Mouse (Mus musculus) heart, postnatal 14 days (tissue): ENCODE results near the gene Defa20. TPM values are rescaled to one million over a fixed set of nuclear protein-coding genes. Genes with fewer than 3 reads are reported as not detected.
"Not testable (repeated sequence)": the region's sequence is repeated elsewhere in the genome, so short reads cannot be mapped to it uniquely, and the experiment has no call there.

ENCODE experiments used
- DNase-seq, 2 experiments: peaks; one replicate each; pipeline ENCODE4 v3.0.0; 2021 to 2022
- intact Hi-C: fragments of 180-260 bp; cut with DNase I; formaldehyde crosslinking; loops from one replicate; pipeline ENCODE4 v1.15.1; 2025
- long read RNA-seq, 2 experiments: library from polyadenylated mRNA; stranded (forward); transcript quantifications; one replicate each; pipeline ENCODE4 v2.0.0; 2021
- total RNA-seq, 2 experiments: library from RNA; stranded (reverse); gene quantifications; 2 replicates each; pipeline ENCODE4 v1.2.3; 2021

Defa20 gene
- not detected for total RNA-seq
- long read RNA-seq, experiment 1, result 0 reads
- long read RNA-seq, experiment 2, result 0 reads

GRCm38 (mm10) chr8:21508958-21509357 is at the start of gene Defa20:
TSS of gene Defa20 (plus strand) at chr8:21509258.
- DNase-seq, intact Hi-C loops: not testable (repeated sequence)

- DNase-seq, intact Hi-C loops: not testable (repeated sequence)
These were observed 19.7 kb downstream of the Defa20 start, which contains the start of gene Defa32 for GRCm38 (mm10) chr8:21528732-21529131. TSS of gene Defa32 (plus strand) at chr8:21529032.

Other genes starting within 250 kb of the Defa20 start
- not detected for gene Defa27, start 193.7 kb upstream of the Defa20 start, total RNA-seq
- not detected for gene Defa29, start 182.2 kb upstream of the Defa20 start, total RNA-seq
- not detected for gene Defa2, start 130.7 kb upstream of the Defa20 start, total RNA-seq
- gene Defa33, start 117.4 kb upstream of the Defa20 start, total RNA-seq, result not detected
- not detected for gene Defa36, start 81.8 kb upstream of the Defa20 start, total RNA-seq
- gene Gm7849, start 52.7 kb upstream of the Defa20 start, total RNA-seq, result not detected
- not detected for gene Defa32, start 19.8 kb downstream of the Defa20 start, total RNA-seq
- gene Defa37, start 56.1 kb downstream of the Defa20 start, total RNA-seq, result not detected
- gene Defa28, start 73.7 kb downstream of the Defa20 start, total RNA-seq, result not detected
- not detected for gene Gm7861, start 85.2 kb downstream of the Defa20 start, total RNA-seq
- not detected for gene Defa26, start 108.9 kb downstream of the Defa20 start, total RNA-seq
- gene Defa17, start 146.5 kb downstream of the Defa20 start, total RNA-seq, result not detected
- gene Defa34, start 156.5 kb downstream of the Defa20 start, total RNA-seq, result not detected
- not detected for gene AY761184, start 194.4 kb downstream of the Defa20 start, total RNA-seq
- not detected for gene Defa24, start 225.2 kb downstream of the Defa20 start, total RNA-seq